Mouse (Mus musculus) liver, postnatal 0 days (tissue): ENCODE results near the gene Tagln3. TPM values are rescaled to one million over a fixed set of nuclear protein-coding genes. Genes with fewer than 3 reads are reported as not detected.

Experiments
- ATAC-seq: fragments of 200-750 bp; cut with Nextera tagmentation; 2 replicates; pipeline ENCODE4 v1.8.0; 2017; ENCODE audit warnings: mild to moderate bottlenecking, moderate library complexity
- DNase-seq: peaks from one replicate; pipeline ENCODE4 v3.0.0-alpha.2; 2016
- H3K27ac ChIP-seq: fragments of 300-500 bp; sonication (generic); 2 replicates; pipeline ENCODE4 v1.5.1; 2014; ENCODE audit warnings: antibody characterized with exemption, moderate library complexity, mild to moderate bottlenecking, low read depth
- H3K27me3 ChIP-seq: fragments of 300-500 bp; sonication (generic); 2 replicates; pipeline ENCODE4 v1.6.1; 2014; ENCODE audit warnings: low read length, control low read depth, mixed read lengths; ENCODE audit not compliant: insufficient read depth
- H3K36me3 ChIP-seq: fragments of 300-500 bp; sonication (generic); replicated peaks from 2 replicates; pipeline ENCODE4 v1.6.1; 2014; ENCODE audit warnings: mild to moderate bottlenecking, control low read depth, low read length, moderate library complexity, mixed read lengths; ENCODE audit not compliant: insufficient read depth
- H3K4me1 ChIP-seq: fragments of 300-500 bp; sonication (generic); 2 replicates; pipeline ENCODE4 v1.6.1; 2014; ENCODE audit warnings: antibody characterized with exemption, mild to moderate bottlenecking, control low read depth; ENCODE audit not compliant: insufficient read depth
- H3K4me2 ChIP-seq: fragments of 300-500 bp; sonication (generic); 2 replicates; pipeline ENCODE4 v1.6.1; 2014; ENCODE audit warnings: low read depth, mild to moderate bottlenecking, low read length, moderate library complexity, mixed read lengths
- H3K4me3 ChIP-seq: fragments of 300-500 bp; sonication (generic); 2 replicates; pipeline ENCODE4 v1.5.1; 2014; ENCODE audit warnings: low read depth, low read length
- H3K9ac ChIP-seq: fragments of 300-500 bp; sonication (generic); replicated peaks from 2 replicates; pipeline ENCODE4 v1.6.1; 2014; ENCODE audit warnings: mild to moderate bottlenecking, moderate library complexity
- H3K9me3 ChIP-seq: fragments of 300-500 bp; sonication (generic); 2 replicates; pipeline ENCODE4 v1.6.1; 2016; ENCODE audit warnings: mild to moderate bottlenecking, control low read depth, low read length, mixed read lengths
- CTCF ChIP-seq: sonication (generic); IDR thresholded peaks from 2 replicates; pipeline ENCODE4 v1.5.1; 2016; ENCODE audit warnings: antibody characterized with exemption, low read depth
- EP300 ChIP-seq: IDR thresholded peaks from 2 replicates; pipeline ENCODE4 v1.6.1; 2016; ENCODE audit warnings: antibody characterized with exemption, low read depth, mild to moderate bottlenecking
- WGBS: fragments of 180-500 bp; shearing (Covaris S2); extraction: QIAGEN DNeasy Blood & Tissue Kit; methylation state at CpG from one replicate; pipeline ENCODE4 v1.1.7; 2014; ENCODE audit not compliant: insufficient replicate concordance; 5-methylcytosine and 5-hydroxymethylcytosine counted together
- polyA plus RNA-seq: library from polyadenylated mRNA; unstranded; fragments of >200 nt; fragmentation: Nextera tagmentation; extraction: Ambion mirVana; gene quantifications from 2 replicates; pipeline ENCODE4 v1.2.1, GENCODE M21; 2015

Tagln3 gene
- polyA plus RNA-seq, 1 experiment from 2014 or later = not detected

- no peaks in the 10 kb centered on the region for H3K4me1 ChIP-seq
- no peak overlapping the region for H3K9ac ChIP-seq
- no peak overlapping the region for H3K4me2 ChIP-seq
- no peak overlapping the region for H3K4me3 ChIP-seq
- H3K27ac ChIP-seq = no peak overlapping the region
- DNase-seq (no peak), ATAC-seq (no peak)
- TF ChIP-seq CTCF (no peak), EP300 (no peak)
- no peaks in the 10 kb centered on the region for H3K9me3 ChIP-seq
- H3K36me3 ChIP-seq = no peaks in the 10 kb centered on the region
- 61% methylated on average over 3 of the region's 3 CpGs for WGBS
- no peaks in the 10 kb centered on the region for H3K27me3 ChIP-seq
These were observed 37.6 kb downstream of the Tagln3 start for GRCm38 (mm10) chr16:45686833-45687232.

- Histone ChIP-seq H3K9me3 (no peaks in the 10 kb centered on the region), H3K4me1 (no peaks in the 10 kb centered on the region), H3K9ac (no peak overlapping the region), H3K27me3 (no peaks in the 10 kb centered on the region), H3K27ac (no peak overlapping the region), H3K4me3 (no peak overlapping the region), H3K36me3 (no peaks in the 10 kb centered on the region), H3K4me2 (no peak overlapping the region)
- DNase-seq = no peak
- 73% methylated on average over 3 of the region's 3 CpGs for WGBS
- ATAC-seq = no peak
- TF ChIP-seq EP300 = no peak
- no peak for TF ChIP-seq CTCF
These were observed 39.1 kb downstream of the Tagln3 start for GRCm38 (mm10) chr16:45685295-45685694.

- Histone ChIP-seq H3K9me3 (no peaks in the 10 kb centered on the region), H3K4me2 (no peak overlapping the region), H3K4me3 (no peak overlapping the region), H3K36me3 (no peaks in the 10 kb centered on the region), H3K27me3 (no peaks in the 10 kb centered on the region), H3K9ac (no peak overlapping the region), H3K27ac (no peak overlapping the region), H3K4me1 (no peaks in the 10 kb centered on the region)
- DNase-seq = peak; percentile 74
- WGBS = 14% methylated on average over 8 of the region's 8 CpGs
- TF ChIP-seq EP300 = no peak
- TF ChIP-seq CTCF = peak; percentile 80
- ATAC-seq = no peak
These were observed 39.6 kb downstream of the Tagln3 start for GRCm38 (mm10) chr16:45684815-45685214.

GRCm38 (mm10) chr16:45676462-45676861 lies 47.9 kb downstream of the Tagln3 start:
- Histone ChIP-seq H3K9ac (no peak overlapping the region), H3K4me1 (no peaks in the 10 kb centered on the region), H3K27me3 (no peaks in the 10 kb centered on the region), H3K4me2 (no peak overlapping the region), H3K36me3 (no peaks in the 10 kb centered on the region), H3K27ac (no peak overlapping the region), H3K9me3 (no peaks in the 10 kb centered on the region), H3K4me3 (no peak overlapping the region)
- ATAC-seq (no peak), DNase-seq (no peak)
- TF ChIP-seq EP300 (no peak), CTCF (peak; percentile 76)
- 9% methylated on average over 1 of the region's 1 CpGs for WGBS

GRCm38 (mm10) chr16:45670005-45670404 lies 54.4 kb downstream of the Tagln3 start:
- H3K27ac ChIP-seq = no peak overlapping the region
- TF ChIP-seq EP300 = no peak
- no peak for TF ChIP-seq CTCF
- no peaks in the 10 kb centered on the region for H3K27me3 ChIP-seq
- no peak overlapping the region for H3K9ac ChIP-seq
- WGBS = 56% methylated on average over 4 of the region's 4 CpGs
- H3K4me1 ChIP-seq = peaks cover 5% of the 10 kb centered on the region
- H3K36me3 ChIP-seq = no peaks in the 10 kb centered on the region
- DNase-seq (no peak), ATAC-seq (0 out of 2 replicates have a peak, but pooled peaks have one; percentile 15)
- H3K9me3 ChIP-seq = no peaks in the 10 kb centered on the region
- H3K4me3 ChIP-seq = no peak overlapping the region
- H3K4me2 ChIP-seq = no peak overlapping the region

- WGBS = 19% methylated on average over 3 of the region's 3 CpGs
- DNase-seq = no peak
- Histone ChIP-seq H3K4me1 (peaks cover 5% of the 10 kb centered on the region), H3K27ac (no peak overlapping the region), H3K9ac (no peak overlapping the region), H3K4me2 (no peak overlapping the region), H3K9me3 (no peaks in the 10 kb centered on the region), H3K36me3 (no peaks in the 10 kb centered on the region), H3K27me3 (no peaks in the 10 kb centered on the region), H3K4me3 (no peak overlapping the region)
- TF ChIP-seq EP300 = 0 out of 2 replicates have a peak, but pooled peaks have one; percentile 30
- no peak for TF ChIP-seq CTCF
- ATAC-seq = no peak
These were observed 56.2 kb downstream of the Tagln3 start for GRCm38 (mm10) chr16:45668178-45668577.

- H3K4me3 ChIP-seq = no peak overlapping the region
- H3K4me1 ChIP-seq = peaks cover 5% of the 10 kb centered on the region
- no peaks in the 10 kb centered on the region for H3K9me3 ChIP-seq
- no peak for TF ChIP-seq CTCF
- no peak for TF ChIP-seq EP300
- no peak overlapping the region for H3K27ac ChIP-seq
- no peak overlapping the region for H3K4me2 ChIP-seq
- DNase-seq (peak; percentile 29), ATAC-seq (peak; percentile 72)
- H3K36me3 ChIP-seq = no peaks in the 10 kb centered on the region
- WGBS = 27% methylated on average over 2 of the region's 2 CpGs
- no peak overlapping the region for H3K9ac ChIP-seq
- H3K27me3 ChIP-seq = no peaks in the 10 kb centered on the region
These were observed 58.3 kb downstream of the Tagln3 start for GRCm38 (mm10) chr16:45666136-45666535.
